Mouse (Mus musculus): Measurements from ENCODE around the gene Zfp618.

GRCm38 (mm10) chr4:63151127-63151526, 185.8 kb downstream of the Zfp618 start:
- TF ChIP-seq MYC (IDR thresholded peaks at IDR 0.05; ENCODE audit: low read depth, low read length) (no peak), ZMIZ1 (IDR thresholded peaks at IDR 0.05; ENCODE audit: low read depth, low read length) (no peak), POLR2AphosphoS5 (IDR thresholded peaks at IDR 0.05; ENCODE audit: borderline replicate concordance, low read depth, low read length) (no peak), SMC3 (IDR thresholded peaks at IDR 0.05; ENCODE audit: low read depth, low read length) (no peak), CTCF (IDR thresholded peaks at IDR 0.05 in 2 of 3, conservative IDR thresholded peaks at IDR 0.05 in 1 of 3; ENCODE audit: control insufficient read depth in 1 of 3, insufficient read depth in 1 of 3, low read depth in 2 of 3, low read length in 3 of 3, poor library complexity in 1 of 3, severe bottlenecking in 1 of 3) (no peak), MAZ (IDR thresholded peaks at IDR 0.05; ENCODE audit: low read depth, low read length) (no peak), EP300 (IDR thresholded peaks at IDR 0.05; ENCODE audit: low read depth in 1 of 2, low read length in 2 of 2) (no peak)

All from MEL (cell line).